Mouse (Mus musculus) kidney, postnatal 25 days (tissue): ENCODE data around the gene Dennd6a.

Experiments used
- DNase-seq, 2 experiments: peaks; one replicate each; pipeline ENCODE4 v3.0.0; 2021; ENCODE audit warnings: mixed read lengths in 2 of 2

Gene Dennd6a

GRCm38 (mm10) chr14:26576255-26576780 is 2.7 kb downstream of the Dennd6a start:
- peak in 1 of 2 experiments; percentile 2 for DNase-seq

- DNase-seq = no peak
Observed at GRCm38 (mm10) chr14:26578791-26579191, 5.1 kb downstream of the Dennd6a start.

GRCm38 (mm10) chr14:26579346-26580343 is 6.0 kb downstream of the Dennd6a start:
- peak; percentile 91 to 96 for DNase-seq

DNA sequence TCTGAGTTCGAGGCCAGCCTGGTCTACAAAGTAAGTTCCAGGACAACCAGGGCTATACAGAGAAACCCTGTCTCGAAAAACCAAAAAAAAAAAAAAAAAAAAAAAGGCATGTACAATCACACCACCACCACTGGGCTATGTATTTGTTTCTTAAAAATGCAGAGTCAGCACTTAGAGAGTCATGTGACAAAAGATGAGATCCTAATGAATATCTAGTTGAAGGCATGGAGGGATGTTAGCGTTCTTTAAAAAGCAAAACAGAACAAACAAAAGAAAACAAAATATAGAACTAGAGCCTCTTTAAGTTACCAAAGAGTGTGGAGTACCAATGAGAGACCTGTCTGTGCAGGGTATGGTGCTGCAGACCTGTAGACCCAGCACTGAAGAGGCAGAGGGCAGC is 10.0 kb downstream of the Dennd6a start:
- DNase-seq = no peak

- no peak for DNase-seq
Observed at GRCm38 (mm10) chr14:26587116-26587515, 13.5 kb downstream of the Dennd6a start.

DNA sequence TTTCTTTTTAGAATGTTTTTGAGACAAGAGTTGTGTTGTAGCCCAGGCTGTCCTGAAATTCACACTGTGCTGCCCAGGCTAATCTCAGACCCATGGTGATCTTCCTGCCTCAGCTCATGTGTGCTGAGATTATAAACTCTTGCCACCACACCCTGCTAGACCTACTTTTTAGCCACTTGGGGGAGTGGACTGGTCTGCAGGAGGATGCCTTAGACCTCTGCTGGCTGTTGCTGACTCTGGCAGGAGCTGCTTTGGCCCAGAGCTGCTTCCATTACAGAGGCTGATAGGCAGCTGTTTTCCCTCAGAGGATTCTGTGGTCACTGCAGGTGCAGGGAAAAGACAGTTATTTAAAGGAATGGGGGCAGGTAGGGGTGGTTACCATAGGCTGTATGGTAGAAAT is 17.7 kb downstream of the Dennd6a start:
- DNase-seq = no peak

DNA sequence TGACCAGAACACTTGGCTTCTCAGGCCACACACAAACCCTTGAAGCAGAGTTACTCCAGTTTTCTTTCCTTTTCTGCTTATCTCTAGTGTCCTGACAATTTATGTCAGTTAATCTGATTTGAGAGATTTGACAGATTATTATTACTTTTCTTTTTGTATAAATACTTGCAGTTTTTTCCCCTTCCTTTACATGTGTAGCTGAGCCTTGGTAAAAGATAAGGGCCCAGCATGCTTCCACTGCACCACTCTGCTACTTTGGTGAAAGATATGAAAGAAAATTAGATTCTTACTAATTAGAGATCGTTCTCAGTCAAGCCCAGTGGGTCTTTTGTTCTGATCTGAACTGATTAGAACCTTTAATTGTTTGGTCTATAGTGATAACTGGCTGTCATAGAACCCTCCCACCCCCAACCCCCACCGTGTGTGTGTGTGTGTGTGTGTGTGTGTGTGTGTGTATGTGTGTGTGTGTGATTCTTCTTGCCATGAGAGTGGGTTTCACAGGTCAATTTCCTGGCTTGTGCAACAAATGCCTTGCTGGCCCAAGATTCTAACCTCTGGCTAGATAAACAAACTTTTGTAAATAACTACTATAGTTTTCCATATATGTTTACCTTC is 19.7 kb downstream of the Dennd6a start:
- no peak for DNase-seq

GRCm38 (mm10) chr14:26595167-26595566 is 21.5 kb downstream of the Dennd6a start:
- no peak for DNase-seq

GRCm38 (mm10) chr14:26595695-26596365 is 22.2 kb downstream of the Dennd6a start:
- peak; percentile 49 to 51 for DNase-seq

DNA sequence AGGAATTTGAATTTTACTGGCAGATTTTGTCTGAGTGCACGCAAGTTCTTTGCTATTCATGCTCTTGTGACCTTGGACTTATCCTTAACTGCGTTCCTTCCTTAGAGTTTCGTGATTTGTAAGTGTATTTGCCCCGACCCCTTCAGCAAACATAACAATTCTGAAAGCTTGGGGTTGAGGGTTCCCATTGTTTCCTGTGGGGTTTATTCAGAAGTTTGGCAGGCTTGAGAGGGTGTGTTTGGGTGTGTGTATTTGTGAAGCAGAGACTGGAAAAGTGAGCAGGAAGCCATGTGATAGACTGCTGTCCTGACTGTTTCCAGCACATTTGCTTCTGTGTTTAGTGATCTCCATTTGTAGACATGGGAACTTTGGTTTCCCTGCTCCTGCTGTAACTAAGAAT is 31.7 kb downstream of the Dennd6a start:
- no peak for DNase-seq

- no peak for DNase-seq
Observed at GRCm38 (mm10) chr14:26609674-26610073, 36.0 kb downstream of the Dennd6a start.

- DNase-seq = no peak
Observed at GRCm38 (mm10) chr14:26610689-26611088, 37.0 kb downstream of the Dennd6a start.

GRCm38 (mm10) chr14:26625301-26625700 is 51.6 kb downstream of the Dennd6a start:
- DNase-seq = no peak

GRCm38 (mm10) chr14:26626605-26627140 is 53.0 kb downstream of the Dennd6a start:
- DNase-seq = no peak

DNA sequence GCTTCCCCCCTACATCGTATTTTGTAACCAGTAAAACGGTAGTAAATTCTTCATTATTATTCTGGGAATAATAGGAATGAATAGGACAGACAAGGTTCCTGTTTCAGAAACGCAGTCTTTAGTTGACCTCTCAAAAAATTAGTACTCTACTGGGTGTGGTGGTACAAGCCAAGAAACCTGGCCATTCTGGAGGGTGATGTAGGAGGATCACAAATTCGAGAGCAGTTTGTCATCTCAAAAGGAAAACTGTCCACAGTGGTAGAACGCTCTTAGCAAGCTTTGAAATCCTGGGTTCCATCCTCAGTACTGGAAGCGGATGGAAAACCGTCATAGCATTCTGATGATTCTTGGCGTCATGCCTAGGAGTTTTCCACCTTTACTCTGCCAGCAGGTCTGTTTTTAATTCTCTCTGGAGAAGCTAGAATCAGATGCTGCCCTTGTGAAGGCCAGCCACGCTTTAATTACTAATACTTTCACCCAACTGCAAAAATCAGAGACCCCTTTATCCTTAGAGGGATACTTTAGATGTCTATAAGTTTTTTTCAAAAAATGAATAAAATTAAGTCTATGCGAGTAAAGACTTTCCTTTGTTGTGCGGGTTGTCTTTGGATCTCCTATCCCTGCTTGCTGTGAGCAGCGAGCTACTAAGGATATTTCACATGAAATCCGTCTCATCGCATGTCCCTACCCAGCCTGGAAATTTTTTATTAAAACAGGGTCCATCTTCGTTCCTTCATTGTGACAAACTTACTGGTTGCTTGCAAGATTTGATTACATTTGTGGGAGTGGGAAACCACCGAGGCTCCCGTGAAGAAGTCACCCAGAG is 63.6 kb downstream of the Dennd6a start:
- peak; percentile 63 to 71 for DNase-seq

DNA sequence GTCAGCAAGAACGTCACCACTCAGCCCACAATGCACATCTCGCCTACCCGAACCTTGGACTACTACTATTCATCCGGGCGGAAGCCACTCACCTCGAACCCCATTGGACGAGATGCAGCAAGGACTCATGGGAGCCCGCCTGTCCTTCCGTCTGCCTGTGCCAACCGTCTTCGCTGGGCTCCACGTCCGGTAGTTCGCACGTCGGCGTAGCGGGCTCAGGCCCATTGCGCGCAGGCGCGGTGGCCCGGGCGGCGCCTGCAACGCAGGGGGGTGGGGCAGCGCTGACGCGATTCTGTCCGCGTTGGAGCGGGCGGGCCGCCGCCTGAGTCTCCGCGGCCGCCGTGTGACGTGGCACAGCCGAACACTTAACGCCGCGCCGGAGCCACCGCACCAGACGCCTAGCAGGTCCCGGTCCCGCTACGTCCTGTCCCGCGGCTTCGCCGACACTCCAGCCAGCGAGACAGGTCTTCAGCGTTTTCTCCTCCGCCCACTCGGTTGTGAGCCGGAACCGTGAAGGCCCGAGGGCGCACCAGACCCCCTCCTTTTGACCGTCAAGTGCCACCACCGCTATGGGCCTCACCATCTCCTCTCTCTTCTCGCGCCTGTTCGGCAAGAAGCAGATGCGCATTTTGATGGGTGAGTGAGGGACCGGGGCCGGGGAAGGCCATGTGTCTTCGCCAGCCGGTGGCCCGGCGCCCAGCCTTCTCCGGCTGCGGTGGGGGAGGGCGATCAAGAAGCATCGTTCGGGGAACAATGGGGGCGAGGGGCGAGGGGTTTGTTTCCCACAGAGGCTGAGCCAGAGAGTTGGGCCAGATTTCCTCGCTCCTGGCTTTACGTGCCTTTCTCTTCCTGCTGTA is 64.4 kb downstream of the Dennd6a start, which contains the start of gene Arf4:
Gene Arf4 (plus strand): TSS at position 224 of the 857 bp plus-strand sequence.
- DNase-seq = peak; percentile 97 to 100

GRCm38 (mm10) chr14:26638708-26639084 is 65.0 kb downstream of the Dennd6a start:
- peak; percentile 65 to 85 for DNase-seq

DNA sequence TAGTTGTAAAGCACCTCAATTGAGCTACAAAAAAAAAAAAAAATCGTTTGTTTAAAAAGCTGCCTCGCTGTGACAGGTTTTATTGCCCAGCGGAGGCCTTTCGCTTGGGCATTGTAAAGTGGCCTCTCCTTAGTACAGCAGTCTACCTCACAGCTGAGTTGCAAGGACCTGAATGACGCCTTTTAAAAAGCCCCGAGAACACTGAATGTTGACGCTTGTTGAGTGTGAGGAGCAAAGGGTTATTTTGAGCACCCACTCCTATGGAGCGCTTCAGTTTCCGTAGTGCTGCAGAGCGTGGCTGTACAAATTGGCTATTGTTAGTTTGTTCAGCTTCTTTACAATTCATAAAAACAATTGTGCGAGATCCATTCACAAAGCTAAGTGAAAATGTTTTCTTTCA is 65.6 kb downstream of the Dennd6a start:
- no peak for DNase-seq

- DNase-seq = peak; percentile 20 to 30
Observed at GRCm38 (mm10) chr14:26639961-26640360, 66.3 kb downstream of the Dennd6a start.

- DNase-seq = no peak
Observed at GRCm38 (mm10) chr14:26643006-26643624, 69.5 kb downstream of the Dennd6a start.
